Mouse (Mus musculus): ENCODE data around the gene Nfe2l2. TPM values are rescaled to one million over a fixed set of nuclear protein-coding genes. Genes with fewer than 3 reads are reported as not detected.

The Nfe2l2 gene
- total and polyA plus RNA-seq, 2 experiments, result 29.5 to 40.1 TPM

- Histone ChIP-seq H3K4me3 (ENCODE audit: insufficient read depth, low read depth, low read length) (no peak overlapping the region), H3K79me2 (ENCODE audit: control insufficient read depth, insufficient read depth, low read length) (no peaks in the 10 kb centered on the region), H3K9ac (ENCODE audit: low read depth, low read length) (no peak overlapping the region), H3K27me3 (ENCODE audit: control insufficient read depth, insufficient read depth, low read length) (no peaks in the 10 kb centered on the region), H3K27ac (replicated peaks; ENCODE audit: insufficient read depth, low read depth, low read length) (no peak overlapping the region), H3K36me3 (ENCODE audit: control insufficient read depth, insufficient read depth, low read length) (no peaks in the 10 kb centered on the region), H3K4me1 (ENCODE audit: control insufficient read depth, insufficient read depth, low read length) (peaks cover 12% of the 10 kb centered on the region)
- 89% methylated on average over 10 of the region's 10 CpGs for WGBS
- no peak for DNase-seq (ENCODE audit: extremely low read depth, low read depth, low spot score)
- no peak for TF ChIP-seq POLR2A (IDR thresholded peaks at IDR 0.05; ENCODE audit: extremely low read depth, insufficient read depth, low read length)
- no peak for TF ChIP-seq CTCF (IDR thresholded peaks at IDR 0.05; ENCODE audit: low read depth, low read length)
Observed at GRCm38 (mm10) chr2:75730052-75730451, 25.6 kb upstream of the Nfe2l2 start.

DNA sequence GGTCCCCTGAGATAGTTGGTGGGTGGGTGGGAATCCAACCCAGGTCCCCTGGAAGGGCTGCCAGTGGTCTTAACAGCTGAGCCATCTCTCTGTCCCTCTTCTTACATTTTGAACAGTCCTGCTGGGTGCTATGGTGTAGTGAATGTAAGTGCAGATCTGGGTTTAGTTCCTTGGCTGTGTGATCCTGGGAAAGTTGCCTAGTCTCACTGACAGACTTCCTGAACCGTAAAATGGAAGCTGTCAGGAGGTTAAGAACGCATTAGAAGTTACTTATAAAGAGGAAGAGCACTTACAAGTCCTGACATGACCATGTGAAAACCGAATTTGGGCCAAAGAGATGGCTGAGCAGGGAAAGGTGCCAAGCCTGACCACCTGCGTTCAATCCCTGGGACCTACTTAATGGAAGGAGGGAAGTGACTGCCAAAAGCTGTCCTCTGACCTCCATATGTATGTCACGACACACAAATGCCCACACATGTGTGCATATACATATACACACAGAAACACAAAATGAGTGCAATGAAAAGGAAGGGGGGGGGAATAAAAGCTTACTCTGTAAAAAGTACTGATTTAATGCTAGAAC lies 20.5 kb upstream of the Nfe2l2 start:
- Histone ChIP-seq H3K4me3 (ENCODE audit: insufficient read depth, low read depth, low read length) (no peak overlapping the region), H3K27ac (replicated peaks; ENCODE audit: insufficient read depth, low read depth, low read length) (no peak overlapping the region), H3K27me3 (ENCODE audit: control insufficient read depth, insufficient read depth, low read length) (no peaks in the 10 kb centered on the region), H3K9ac (ENCODE audit: low read depth, low read length) (no peak overlapping the region), H3K4me1 (ENCODE audit: control insufficient read depth, insufficient read depth, low read length) (peaks cover 16% of the 10 kb centered on the region), H3K79me2 (ENCODE audit: control insufficient read depth, insufficient read depth, low read length) (no peaks in the 10 kb centered on the region), H3K36me3 (ENCODE audit: control insufficient read depth, insufficient read depth, low read length) (no peaks in the 10 kb centered on the region)
- TF ChIP-seq CTCF (IDR thresholded peaks at IDR 0.05; ENCODE audit: low read depth, low read length) (no peak), POLR2A (IDR thresholded peaks at IDR 0.05; ENCODE audit: extremely low read depth, insufficient read depth, low read length) (no peak)
- no peak for DNase-seq (ENCODE audit: extremely low read depth, low read depth, low spot score)
- 79% methylated on average over 5 of the region's 5 CpGs for WGBS

GRCm38 (mm10) chr2:75723481-75723880 lies 19.0 kb upstream of the Nfe2l2 start:
- Histone ChIP-seq H3K27me3 (ENCODE audit: control insufficient read depth, insufficient read depth, low read length) (no peaks in the 10 kb centered on the region), H3K27ac (replicated peaks; ENCODE audit: insufficient read depth, low read depth, low read length) (0 out of 2 replicates have a peak overlapping the region, but pooled peaks have one; percentile 22), H3K79me2 (ENCODE audit: control insufficient read depth, insufficient read depth, low read length) (no peaks in the 10 kb centered on the region), H3K4me3 (ENCODE audit: insufficient read depth, low read depth, low read length) (no peak overlapping the region), H3K9ac (ENCODE audit: low read depth, low read length) (no peak overlapping the region), H3K36me3 (ENCODE audit: control insufficient read depth, insufficient read depth, low read length) (no peaks in the 10 kb centered on the region), H3K4me1 (ENCODE audit: control insufficient read depth, insufficient read depth, low read length) (peaks cover 22% of the 10 kb centered on the region)
- peak; percentile 77 for DNase-seq (ENCODE audit: extremely low read depth, low read depth, low spot score)
- 24% methylated on average over 8 of the region's 8 CpGs for WGBS
- TF ChIP-seq POLR2A (IDR thresholded peaks at IDR 0.05; ENCODE audit: extremely low read depth, insufficient read depth, low read length), result no peak
- no peak for TF ChIP-seq CTCF (IDR thresholded peaks at IDR 0.05; ENCODE audit: low read depth, low read length)

DNA sequence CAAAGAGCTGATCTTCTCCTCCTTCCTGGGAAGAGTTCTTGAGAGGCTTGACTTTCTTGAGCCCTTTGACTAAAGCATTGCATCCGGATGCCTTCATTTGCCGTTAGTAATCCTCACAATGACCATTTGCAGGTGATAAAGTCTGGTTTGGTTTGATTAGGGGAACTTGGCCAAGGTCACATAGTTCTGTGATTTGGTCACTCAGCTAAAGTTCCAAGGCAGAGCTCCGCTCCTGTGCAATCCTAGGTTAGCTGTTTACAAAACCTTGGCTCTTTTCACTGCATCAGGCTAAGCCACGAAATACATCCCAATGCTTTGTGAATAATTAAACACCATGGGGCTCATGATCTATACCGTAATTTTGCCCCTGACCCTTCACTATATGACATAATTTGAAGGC lies 18.5 kb upstream of the Nfe2l2 start:
- WGBS, result 27% methylated on average over 5 of the region's 5 CpGs
- Histone ChIP-seq H3K79me2 (ENCODE audit: control insufficient read depth, insufficient read depth, low read length) (no peaks in the 10 kb centered on the region), H3K27me3 (ENCODE audit: control insufficient read depth, insufficient read depth, low read length) (no peaks in the 10 kb centered on the region), H3K36me3 (ENCODE audit: control insufficient read depth, insufficient read depth, low read length) (no peaks in the 10 kb centered on the region), H3K4me1 (ENCODE audit: control insufficient read depth, insufficient read depth, low read length) (peaks cover 24% of the 10 kb centered on the region), H3K27ac (replicated peaks; ENCODE audit: insufficient read depth, low read depth, low read length) (peak overlapping the region; percentile 73), H3K4me3 (ENCODE audit: insufficient read depth, low read depth, low read length) (no peak overlapping the region), H3K9ac (ENCODE audit: low read depth, low read length) (no peak overlapping the region)
- no peak for TF ChIP-seq CTCF (IDR thresholded peaks at IDR 0.05; ENCODE audit: low read depth, low read length)
- no peak for TF ChIP-seq POLR2A (IDR thresholded peaks at IDR 0.05; ENCODE audit: extremely low read depth, insufficient read depth, low read length)
- DNase-seq (ENCODE audit: extremely low read depth, low read depth, low spot score), result peak; percentile 97

DNA sequence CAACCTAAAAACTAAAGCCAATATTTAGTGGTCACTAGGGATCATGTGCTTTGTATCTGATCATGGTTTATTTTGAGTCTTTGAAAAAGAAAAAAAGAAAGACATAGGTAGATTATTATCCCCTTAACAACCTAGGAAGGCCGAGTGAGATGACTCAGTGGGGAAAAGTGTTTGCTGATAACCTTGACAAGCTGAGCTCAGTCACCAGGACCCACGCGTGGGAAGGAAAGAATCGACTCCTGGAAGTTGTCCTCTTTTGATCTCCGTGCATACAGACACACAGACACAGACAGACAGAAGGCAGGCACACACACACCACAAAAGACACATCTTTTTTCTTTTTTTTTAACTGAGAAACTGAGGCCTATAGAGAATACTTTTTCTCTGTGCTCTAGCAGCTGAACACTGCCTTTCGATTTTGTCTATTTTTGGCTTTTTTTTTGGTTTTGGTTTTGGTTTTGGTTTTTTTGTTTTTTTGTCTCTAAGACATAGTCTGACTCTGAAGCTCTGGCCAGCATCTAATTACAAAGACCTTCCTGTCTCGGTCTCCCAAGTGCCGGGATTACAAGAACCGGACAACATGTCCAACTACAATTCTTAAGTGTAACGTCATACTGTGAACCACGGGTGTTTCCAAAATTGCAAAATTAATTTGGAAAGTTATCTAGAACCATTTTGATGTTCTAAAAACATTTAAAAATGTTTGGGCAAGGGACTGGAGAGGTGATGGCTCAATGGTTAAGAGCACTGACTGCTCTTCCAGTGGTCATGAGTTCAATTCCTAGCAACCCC lies 16.0 kb upstream of the Nfe2l2 start:
- no peaks in the 10 kb centered on the region for H3K79me2 ChIP-seq (ENCODE audit: control insufficient read depth, insufficient read depth, low read length)
- DNase-seq (ENCODE audit: extremely low read depth, low read depth, low spot score), result peak; percentile 35
- peaks cover 32% of the 10 kb centered on the region for H3K4me1 ChIP-seq (ENCODE audit: control insufficient read depth, insufficient read depth, low read length)
- WGBS, result 39% methylated on average over 11 of the region's 11 CpGs
- H3K36me3 ChIP-seq (ENCODE audit: control insufficient read depth, insufficient read depth, low read length), result no peaks in the 10 kb centered on the region
- H3K4me3 ChIP-seq (ENCODE audit: insufficient read depth, low read depth, low read length), result no peak overlapping the region
- no peak for TF ChIP-seq POLR2A (IDR thresholded peaks at IDR 0.05; ENCODE audit: extremely low read depth, insufficient read depth, low read length)
- no peak for TF ChIP-seq CTCF (IDR thresholded peaks at IDR 0.05; ENCODE audit: low read depth, low read length)
- peak overlapping the region; percentile 36; the same call in 1 of the 2 replicates for H3K27ac ChIP-seq (replicated peaks; ENCODE audit: insufficient read depth, low read depth, low read length)
- peak overlapping the region; percentile 26; the same call in 1 of the 2 replicates for H3K9ac ChIP-seq (ENCODE audit: low read depth, low read length)
- no peaks in the 10 kb centered on the region for H3K27me3 ChIP-seq (ENCODE audit: control insufficient read depth, insufficient read depth, low read length)
